Mouse (Mus musculus): ENCODE results near the gene Mrm3.

- TF ChIP-seq GATA1 (IDR thresholded peaks at IDR 0.05; ENCODE audit: low read length) (no peak), TAL1 (IDR thresholded peaks at IDR 0.05; ENCODE audit: low read length) (no peak)
These were observed 43.8 kb downstream of the Mrm3 start for GRCm38 (mm10) chr11:76287301-76287700.
